Mouse (Mus musculus) common myeloid progenitor, adult 5-6 weeks (primary cell): Measurements from ENCODE around the gene Psma3. TPM values are rescaled to one million over a fixed set of nuclear protein-coding genes. Genes with fewer than 3 reads are reported as not detected.

ENCODE experiments used
- ATAC-seq: replicated peaks from 2 replicates; pipeline ENCODE4 v1.8.0; 2016; ENCODE audit warnings: low read depth, mild to moderate bottlenecking, moderate TSS enrichment, inconsistent platforms; ENCODE audit not compliant: poor library complexity, severe bottlenecking
- total RNA-seq: library from RNA; stranded (forward); fragments of 200-1000, 187-1606 nt; gene quantifications from 2 replicates; pipeline ENCODE4 v1.2.3, GENCODE M21; 2017

Gene Psma3
- 350 and 381 TPM in 2 replicates for total RNA-seq

- peak; percentile 91 for ATAC-seq
These were observed at the start of gene Psma3 for GRCm38 (mm10) chr12:70974441-70975266. TSS of gene Psma3 (plus strand) at chr12:70974621.

GRCm38 (mm10) chr12:70929781-70930180, 44.6 kb upstream of the Psma3 start:
- no peak for ATAC-seq

- no peak; the same call in 1 of the 2 replicates for ATAC-seq
These were observed 37.3 kb upstream of the Psma3 start for GRCm38 (mm10) chr12:70937150-70937549.

- peak; percentile 93 for ATAC-seq
These were observed 36.6 kb upstream of the Psma3 start, which contains the start of gene Actr10 for GRCm38 (mm10) chr12:70937571-70938384. TSS of gene Actr10 (plus strand) at chr12:70937857.

GRCm38 (mm10) chr12:70940806-70941205, 33.6 kb upstream of the Psma3 start:
- ATAC-seq, result no peak

- ATAC-seq, result no peak
These were observed 30.2 kb upstream of the Psma3 start for GRCm38 (mm10) chr12:70944181-70944580.

GRCm38 (mm10) chr12:70946585-70947256, 27.7 kb upstream of the Psma3 start:
- ATAC-seq, result no peak

GRCm38 (mm10) chr12:70958640-70959039, 15.8 kb upstream of the Psma3 start:
- no peak for ATAC-seq

- ATAC-seq, result no peak
These were observed 6.8 kb upstream of the Psma3 start for GRCm38 (mm10) chr12:70967581-70967980.

GRCm38 (mm10) chr12:70968141-70968790, 6.2 kb upstream of the Psma3 start:
- ATAC-seq, result peak; percentile 81

- ATAC-seq, result peak; percentile 61
These were observed 5.6 kb upstream of the Psma3 start for GRCm38 (mm10) chr12:70968791-70969307.

GRCm38 (mm10) chr12:70969485-70970184, 4.8 kb upstream of the Psma3 start:
- ATAC-seq, result peak; percentile 58

GRCm38 (mm10) chr12:70973831-70974230, 590 bp upstream of the Psma3 start:
- no peak for ATAC-seq

- ATAC-seq, result no peak
These were observed 985 bp downstream of the Psma3 start for GRCm38 (mm10) chr12:70975406-70975805.

- no peak for ATAC-seq
These were observed 1.5 kb downstream of the Psma3 start for GRCm38 (mm10) chr12:70975891-70976290.

GRCm38 (mm10) chr12:70978345-70978744, 3.9 kb downstream of the Psma3 start:
- ATAC-seq, result no peak

GRCm38 (mm10) chr12:70984855-70985550, 10.6 kb downstream of the Psma3 start:
- no peak for ATAC-seq

GRCm38 (mm10) chr12:70997225-70997624, 22.8 kb downstream of the Psma3 start:
- ATAC-seq, result no peak
